Mouse (Mus musculus) brain, embryonic 18.5 days (tissue): ENCODE results near the gene Topors.

Experiments used
- DNase-seq: peaks from one replicate; pipeline ENCODE4 v3.0.0-alpha.2; 2012; ENCODE audit warnings: low read depth, low spot score

The Topors gene

DNA sequence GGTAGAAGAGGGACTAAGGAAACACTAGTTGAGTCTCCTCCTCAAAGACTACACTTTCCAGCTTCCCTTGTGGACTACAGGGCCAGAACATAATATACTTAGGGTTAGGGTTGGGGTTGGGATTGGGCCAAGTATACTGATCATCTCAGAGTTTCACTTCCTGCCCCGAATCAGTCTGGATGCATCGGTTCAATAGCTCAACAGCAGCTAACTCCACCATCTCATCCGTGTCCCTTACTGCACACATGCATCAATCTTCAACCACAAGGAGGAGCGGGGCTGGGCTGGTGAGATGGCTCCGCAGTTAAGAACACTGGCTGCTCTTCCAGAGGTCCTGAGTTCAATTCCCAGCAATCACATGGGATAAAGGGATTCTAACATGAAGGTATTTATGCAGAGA is 18.7 kb downstream of the Topors start:
- DNase-seq: no peak

DNA sequence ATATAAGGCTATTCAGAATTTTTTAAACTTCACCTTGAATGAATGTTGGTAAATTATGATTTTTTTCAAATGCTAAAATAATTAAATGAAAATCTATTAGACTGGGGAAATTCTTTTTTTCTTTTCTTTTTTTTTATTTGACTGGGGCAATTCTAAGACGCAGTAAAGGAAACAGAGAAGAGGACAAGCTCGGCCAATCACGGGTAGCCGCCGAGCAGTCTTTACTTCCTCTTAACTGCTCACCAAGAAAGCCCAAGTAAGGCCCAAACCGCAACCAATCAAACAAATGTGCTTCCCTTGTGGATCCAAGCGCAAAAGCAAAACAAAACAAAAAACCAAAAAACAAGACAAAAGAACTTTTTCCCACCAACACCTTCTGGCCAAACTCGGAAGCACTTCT is 25.6 kb downstream of the Topors start:
- no peak for DNase-seq

DNA sequence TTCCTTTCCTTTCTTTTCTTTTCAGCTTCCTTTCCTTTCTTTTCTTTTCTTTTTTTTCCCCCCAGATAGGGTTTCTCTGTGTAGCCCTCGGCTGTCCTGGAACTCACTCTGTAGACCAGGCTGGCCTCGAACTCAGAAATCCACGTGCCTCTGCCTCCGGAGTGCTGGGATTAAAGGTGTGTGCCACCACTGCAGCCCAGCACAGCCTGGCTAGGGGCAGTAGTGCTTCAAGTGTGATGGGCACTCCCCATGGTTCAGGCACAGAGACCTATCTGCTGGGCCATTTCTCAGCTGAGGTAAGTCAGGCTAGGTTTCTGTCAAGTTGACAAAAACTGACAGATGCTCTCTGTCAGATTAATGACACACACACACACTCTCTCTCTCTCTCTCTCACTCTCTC is 26.6 kb downstream of the Topors start:
- no peak for DNase-seq

DNA sequence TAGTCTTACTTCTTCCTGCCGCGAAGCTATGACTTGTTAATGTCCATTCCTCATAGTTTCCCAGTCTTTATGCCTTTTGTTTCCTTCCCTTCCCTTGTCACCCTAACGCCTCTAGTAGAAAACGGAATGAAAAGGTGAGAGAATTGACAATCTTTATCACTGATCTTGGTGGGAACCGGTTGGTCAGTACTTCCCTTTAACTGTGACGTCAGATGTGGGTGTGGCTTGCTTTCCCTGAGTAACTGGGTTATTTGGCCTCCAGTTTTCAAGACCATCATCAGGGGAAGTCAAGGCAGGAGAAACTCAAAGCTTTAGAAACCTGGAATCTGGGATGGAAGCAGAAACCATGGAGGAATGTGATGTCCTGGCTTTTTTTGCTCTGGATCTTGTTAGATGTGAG is 27.7 kb downstream of the Topors start:
- DNase-seq: no peak

DNA sequence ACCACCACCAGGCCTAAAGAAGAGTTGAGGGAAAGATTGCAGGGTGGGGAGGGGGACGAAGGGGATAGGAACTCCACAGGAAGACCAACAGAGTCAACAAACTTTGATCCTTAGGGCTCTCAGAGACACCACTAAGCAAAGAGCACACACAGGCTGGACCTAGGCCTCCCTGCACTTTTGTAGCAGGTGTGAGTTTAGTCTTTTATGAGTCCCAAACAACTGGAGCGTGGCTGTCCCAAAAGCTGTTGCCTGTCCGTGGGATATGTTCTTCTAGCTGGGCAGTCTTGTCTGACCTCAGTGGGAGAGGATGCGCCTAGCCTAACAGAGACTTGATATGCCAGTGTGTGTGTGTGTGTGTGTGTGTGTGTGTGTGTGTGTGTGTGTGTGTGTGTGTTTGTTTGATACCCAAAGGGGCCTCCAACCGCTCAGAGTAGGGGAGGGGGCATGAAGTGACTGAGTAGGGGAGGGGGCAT is 29.3 kb downstream of the Topors start:
- DNase-seq: no peak

DNA sequence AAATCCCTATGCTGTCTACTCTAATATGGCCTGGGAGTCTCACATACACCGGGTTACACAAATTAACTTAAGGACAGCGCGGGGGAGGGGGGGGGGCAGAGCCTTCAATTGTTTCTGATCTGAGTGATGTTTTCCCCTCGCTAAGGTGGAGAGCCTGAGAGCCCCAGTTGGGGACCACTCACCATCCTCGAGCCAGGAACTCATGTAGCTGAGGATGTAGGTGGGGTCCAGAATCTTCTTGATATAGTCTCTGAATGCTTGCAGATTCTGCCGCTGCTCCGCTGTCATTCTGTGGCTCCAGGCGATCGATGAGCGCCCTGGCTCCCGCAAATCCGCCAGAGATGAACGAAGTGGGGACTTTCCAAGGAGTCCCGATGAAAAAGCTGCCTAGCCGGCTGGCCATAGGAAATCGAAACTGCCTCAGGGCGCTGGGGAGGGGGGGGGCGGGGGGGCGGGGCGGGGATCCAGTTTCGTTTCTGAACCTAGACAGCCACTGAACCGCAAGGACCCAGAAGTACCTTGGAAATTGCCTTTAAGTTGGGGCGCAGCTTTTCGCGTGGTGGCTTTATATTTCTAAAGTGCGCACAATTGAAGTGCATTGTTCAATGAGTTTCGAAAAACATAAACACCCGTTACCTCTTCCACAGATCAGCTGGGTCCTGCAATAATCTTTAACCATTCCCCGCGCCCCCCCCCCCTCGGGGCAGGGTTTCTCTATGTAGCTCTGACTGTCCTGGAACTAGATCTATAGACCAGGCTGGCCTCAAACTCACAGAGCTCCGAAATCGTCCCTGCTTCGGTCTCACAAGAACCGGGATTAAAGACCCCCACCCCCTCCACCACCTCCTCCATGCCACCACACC is 30.0 kb downstream of the Topors start, which contains the start of gene Ddx58:
Ddx58 (minus strand) TSS at position 420 of the 863 bp plus-strand sequence.
- peak; percentile 1 for DNase-seq

DNA sequence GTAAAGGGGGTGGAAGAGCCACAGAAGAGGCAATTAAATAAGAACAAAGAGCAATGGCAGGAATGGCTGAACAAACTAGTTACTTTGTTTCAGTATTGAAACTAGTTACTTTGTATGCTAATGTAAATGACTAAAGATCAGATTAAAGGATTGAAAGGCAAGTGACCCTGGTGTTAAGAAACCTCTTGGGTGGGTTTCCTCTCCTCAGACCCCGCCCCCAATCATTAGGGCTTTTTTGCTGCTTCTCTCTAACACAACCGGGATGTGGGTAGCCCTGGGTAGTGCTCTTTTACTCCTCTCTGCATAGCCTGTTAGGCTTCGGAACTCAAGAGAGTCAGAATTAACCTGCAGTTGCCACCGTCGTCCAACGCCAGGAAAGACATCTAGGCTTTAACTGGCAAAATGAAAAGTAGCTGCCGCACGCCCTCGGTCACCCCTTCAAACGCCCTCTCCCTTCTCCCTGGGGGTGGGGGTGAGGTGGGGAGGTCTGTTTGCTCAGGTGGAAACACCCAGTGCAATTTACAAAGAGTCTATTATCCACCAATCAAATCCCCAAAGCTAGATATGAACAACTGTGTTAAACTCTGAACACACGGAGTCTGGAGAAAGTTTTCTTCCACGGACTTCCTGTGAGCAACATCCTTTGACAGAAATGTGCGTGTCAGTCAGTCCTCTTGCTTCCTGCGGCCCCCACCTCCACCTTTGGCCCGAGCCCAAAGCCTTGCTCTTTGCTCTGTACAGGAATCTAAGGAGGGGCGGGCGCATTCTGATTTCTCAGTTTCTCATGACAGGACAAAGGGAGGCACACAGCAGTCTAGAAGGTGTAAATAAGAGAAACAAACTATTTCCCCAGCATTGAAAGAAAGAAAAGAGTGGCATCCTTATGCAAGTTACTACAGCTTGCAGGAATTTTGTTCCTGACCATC is 30.9 kb downstream of the Topors start:
- no peak for DNase-seq

DNA sequence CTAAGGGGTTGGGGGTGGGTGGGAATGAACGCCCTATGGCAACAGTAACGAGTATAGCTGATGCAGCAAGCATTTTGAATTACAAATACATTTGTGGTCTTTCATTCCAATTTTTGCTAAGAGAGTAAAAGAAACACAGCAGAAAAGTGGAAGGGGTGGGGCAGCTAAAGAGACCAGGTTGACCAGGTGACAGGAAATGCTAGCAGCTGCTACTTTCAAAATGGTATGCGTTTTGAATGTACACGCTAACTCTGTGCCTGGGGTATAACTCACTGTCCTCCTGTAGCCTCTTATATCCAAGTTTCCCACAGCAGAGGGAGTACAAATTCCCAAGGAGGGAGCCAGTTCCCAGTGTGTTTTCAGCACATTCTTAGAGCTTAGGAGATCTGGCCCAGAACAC is 32.8 kb downstream of the Topors start:
- no peak for DNase-seq

DNA sequence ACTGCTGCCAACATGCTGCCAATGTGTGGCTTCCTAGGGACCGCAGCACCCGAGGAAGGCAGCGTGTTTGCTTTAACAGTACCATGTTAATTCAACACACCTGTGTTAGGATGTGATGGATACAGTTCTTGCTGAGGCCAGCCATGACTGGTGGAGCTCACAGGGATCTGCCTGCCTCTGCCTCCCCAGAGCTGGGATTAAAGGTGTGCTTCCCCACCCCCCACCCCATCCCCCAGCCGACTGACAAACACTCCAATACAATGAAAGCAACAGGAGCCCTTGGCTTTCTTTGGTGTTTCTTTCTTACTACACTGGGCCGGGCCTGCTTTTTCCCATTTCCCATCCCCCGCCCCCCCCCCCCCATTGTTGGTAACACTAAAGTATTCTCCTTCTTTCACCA is 35.4 kb downstream of the Topors start:
- DNase-seq: no peak

DNA sequence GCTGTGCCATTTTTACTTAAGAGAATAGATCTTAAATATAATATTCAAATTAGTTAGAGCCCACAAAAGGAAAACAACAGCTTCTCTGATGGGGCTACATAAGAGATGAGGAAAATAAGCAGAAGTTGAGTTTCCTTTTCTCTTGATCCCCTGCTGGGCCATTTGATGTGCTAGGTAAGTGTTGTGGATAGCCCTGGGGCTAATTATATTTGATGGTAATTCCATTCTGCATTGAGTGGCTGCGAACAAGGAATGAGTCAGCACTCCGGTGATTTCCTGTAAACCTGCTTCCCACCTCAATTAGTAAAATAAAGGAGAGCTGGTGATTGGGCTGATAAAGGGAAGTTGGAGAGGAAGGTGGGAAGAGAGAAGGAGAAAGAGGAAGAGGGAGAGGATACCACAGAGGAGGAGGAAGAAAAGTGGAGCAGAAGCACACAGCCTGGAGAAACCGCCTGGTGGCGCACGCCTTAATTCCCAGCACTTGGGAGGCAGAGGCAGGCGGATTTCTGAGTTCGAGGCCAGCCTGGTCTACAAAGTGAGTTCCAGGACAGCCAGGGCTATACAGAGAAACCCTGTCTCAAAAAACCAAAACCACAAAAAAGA is 36.5 kb downstream of the Topors start:
- DNase-seq: no peak

DNA sequence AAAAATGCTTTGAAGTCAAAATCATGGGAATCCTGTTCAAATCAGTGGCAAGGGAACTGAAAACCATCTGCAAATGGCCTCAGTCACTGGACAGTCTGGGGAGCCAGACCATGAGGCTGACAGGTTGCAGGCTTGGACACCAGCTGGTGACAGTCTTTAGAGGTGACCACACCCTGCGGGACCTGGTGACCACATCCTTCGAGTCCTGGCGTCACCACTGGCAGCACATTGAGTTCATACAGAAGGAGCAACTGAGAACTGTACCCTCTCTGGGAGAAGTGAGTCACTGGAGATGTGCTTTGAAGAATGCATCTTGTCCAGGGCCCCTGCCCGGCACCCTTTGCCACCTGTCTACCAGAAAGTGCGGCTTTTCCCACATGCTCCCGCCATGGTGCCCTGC is 39.9 kb downstream of the Topors start:
- no peak for DNase-seq

DNA sequence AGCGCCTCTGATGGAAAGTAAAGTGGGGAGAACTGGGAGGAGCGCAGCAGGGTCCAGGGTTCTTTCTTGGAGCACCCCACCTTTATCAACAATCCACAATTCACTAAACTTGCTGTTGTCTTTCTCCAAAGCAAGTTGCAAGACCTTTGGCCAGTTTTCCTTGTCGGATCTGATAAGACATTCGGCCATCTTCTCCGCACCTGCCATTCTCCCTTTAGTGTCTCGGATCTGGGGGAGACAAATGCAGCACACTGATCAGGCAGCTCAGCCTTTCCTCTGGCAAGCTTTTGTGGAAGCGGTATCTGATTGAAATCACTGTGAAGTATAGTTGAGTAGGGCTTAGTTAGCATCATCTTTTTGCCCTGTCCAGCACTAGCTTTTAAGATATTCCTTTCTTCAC is 41.8 kb downstream of the Topors start:
- DNase-seq: no peak

DNA sequence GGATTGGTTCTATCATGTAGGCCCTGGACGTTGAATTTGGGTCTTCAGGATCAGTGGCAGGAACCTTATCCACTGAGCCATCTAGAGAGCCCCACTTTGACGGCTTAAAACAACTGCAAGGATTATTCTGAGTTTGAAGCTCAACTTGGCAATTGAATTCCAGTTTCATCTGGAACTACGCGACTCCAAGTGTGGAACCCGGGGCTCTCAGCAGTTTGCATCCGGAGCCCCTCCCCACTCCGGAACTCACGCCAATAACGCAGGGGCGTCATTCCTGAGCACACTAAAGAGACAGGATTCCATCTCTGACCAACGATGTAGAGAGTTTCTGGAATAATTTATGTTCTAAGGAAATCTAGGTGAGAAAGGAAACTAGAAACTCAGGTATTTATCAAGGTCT is 42.5 kb downstream of the Topors start:
- no peak for DNase-seq

DNA sequence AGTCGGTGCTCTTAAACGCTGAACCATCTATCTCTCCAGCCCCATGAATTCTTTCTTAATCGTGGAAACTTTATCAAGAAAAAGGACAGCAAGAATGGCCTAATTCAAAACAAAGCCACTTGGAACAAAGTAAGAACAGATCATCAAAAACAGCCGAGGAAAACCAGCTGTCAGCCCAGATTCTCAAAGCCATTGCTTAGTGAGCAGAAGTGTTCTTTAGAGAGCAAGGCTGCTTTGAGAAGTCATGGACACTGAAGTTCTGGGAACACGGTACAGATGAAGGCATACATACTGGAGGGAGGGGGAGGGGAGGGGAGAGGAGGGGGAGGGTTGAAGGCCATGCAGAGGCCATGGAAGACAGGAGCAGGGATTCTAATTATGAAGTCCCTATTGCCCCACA is 43.6 kb downstream of the Topors start:
- no peak for DNase-seq

DNA sequence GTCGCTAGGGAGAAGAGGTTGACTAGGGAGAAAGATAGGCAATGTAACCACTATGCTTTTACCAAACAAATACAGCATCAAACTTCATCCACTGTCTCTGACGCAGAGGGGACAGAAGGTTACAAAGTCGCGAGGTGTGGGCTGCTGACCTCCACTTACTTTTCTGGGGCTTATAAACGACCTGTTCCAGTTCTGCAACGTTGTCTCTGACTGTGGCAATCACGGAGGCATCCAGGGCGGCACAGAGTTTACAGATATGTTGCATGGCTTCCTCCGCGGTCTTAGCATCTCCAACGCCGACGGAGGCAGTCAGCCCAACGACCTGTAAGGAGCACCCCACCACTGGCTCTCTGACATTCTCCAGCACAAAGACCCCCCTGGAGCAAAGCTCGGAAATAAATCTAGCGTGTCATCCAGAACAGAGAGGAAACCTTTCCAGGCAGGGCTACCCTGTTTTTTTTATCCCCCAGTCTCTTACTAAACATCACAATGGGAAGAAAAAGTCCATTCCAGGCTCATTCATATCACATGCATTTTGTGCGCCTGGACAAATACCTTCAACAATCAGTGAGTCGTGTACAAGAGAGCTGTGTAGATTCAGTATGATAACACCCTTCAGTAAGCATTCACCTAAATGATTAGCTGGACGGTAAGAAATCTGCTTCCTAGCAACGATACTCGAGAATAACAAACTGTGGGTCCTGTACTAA is 47.6 kb downstream of the Topors start:
- no peak for DNase-seq

DNA sequence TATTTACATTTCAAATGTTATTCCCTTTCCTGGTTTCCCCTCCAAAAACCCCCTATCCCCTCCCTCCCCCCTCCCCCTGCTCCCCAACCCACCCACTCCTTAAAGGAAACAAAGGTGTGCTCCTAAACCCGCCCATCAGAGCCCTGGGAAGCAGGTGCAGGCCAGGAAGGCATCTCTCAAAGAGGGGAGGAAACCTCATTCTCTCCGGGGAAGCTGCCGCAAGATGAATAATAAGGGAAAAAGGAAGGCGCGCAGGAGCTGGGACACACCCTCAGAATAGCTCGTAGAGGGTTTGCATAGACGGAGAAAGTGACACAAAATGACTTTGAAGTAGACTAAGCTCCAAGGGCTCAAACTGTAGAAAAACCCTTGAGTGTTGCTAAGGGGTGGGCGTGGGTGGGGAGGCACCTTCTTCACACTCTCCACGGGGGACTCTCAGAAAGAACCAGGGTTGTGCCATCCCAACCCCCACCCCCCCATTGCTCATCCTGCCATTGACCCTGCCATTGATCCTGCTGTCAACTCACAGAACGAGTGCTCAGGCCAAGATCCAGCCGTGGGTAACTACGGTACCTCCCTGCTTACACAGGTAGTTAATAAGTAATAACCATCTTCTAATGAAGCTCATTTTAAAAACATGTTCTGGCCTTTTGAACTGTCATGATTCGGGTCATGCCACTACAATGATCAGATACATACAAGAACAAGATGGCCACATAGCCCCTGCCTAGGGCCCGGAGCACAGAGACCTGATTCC is 48.5 kb downstream of the Topors start:
- DNase-seq: no peak

DNA sequence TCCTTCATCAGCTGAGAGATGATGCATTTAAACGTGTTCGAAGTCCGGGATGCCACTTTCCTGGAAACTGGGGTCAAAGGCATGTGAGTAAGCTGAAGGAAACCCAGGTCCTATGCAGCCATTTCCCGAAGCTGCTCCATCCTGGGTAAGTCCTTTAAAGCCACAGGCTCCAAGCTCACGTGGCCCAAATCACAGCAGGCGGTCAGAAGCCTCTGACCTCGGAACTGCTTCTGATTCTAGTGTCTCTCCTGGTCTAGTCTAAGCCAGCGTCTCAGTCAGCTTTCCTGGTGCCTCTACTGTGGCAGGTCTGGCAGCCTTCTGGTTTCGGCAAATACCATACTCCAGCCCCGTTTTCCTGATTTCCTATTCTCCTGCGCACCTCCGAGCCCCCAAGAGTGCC is 49.2 kb downstream of the Topors start:
- DNase-seq: no peak

DNA sequence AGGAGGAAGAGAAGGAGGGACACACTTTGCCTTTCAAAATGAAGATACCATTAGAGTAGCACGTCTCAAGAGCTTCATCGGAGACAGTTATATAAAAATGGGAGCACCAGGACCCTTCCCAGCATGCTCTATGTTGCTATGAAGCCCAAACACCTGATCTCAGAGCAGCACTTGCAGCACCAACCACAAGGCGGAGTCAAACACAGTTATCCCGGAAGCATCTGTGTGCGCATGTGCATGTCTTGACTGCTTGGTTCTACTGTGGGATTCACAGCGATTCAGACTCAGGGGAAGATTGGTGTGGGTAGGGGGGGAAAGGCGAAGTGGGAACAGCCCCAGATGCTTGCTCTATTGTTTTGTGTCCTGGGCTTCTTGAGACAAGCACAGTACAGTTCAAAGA is 51.3 kb downstream of the Topors start:
- DNase-seq: no peak

DNA sequence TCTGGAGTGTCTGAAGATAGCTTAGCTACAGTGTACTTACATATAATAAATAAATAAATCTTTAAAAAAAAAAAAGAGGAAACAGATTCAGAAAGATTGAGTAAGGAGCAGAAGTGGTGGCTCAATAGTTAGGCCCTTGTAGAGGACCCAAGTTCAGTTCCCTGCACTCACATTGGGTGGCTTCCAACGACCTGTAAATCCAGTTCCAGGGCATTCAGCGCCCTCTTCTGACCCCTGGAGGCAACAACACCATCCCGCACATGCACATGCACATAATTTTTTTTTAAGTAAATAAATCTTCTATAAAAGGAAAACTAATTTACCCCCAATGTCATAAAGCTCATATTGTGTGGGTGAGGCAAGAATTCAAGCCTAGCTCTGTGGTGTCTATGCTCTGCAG is 51.7 kb downstream of the Topors start:
- no peak for DNase-seq

DNA sequence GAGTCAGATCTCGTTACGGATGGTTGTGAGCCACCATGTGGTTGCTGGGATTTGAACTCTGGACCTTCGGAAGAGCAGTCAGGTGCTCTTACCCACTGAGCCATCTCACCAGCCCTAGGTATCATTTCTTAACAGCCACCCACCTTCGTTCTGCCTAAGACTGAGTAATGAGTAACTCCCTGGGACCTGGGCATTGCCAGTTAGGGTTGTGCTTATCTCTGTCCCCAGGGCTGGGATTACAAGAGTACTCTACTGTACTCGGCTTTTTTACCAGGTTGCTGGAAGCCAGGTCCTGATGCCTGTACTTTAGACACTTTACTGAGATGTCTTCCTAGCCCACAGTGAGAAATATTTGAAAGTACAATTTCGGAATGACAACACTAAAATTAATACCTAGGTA is 57.5 kb downstream of the Topors start:
- no peak for DNase-seq
